Mouse (Mus musculus) liver, postnatal 0 days (tissue): Measurements from ENCODE around the gene AY358078. TPM values are rescaled to one million over a fixed set of nuclear protein-coding genes. Genes with fewer than 3 reads are reported as not detected.
A peak's percentile ranks its signal among the peaks of the same experiment; 100 is the strongest.
"Not testable (repeated sequence)": the region's sequence is repeated elsewhere in the genome, so short reads cannot be mapped to it uniquely, and the experiment has no call there.

Source experiments
- ATAC-seq: fragments of 200-750 bp; cut with Nextera tagmentation; 2 replicates; pipeline ENCODE4 v1.8.0; 2017; ENCODE audit warnings: mild to moderate bottlenecking, moderate library complexity
- DNase-seq: peaks from one replicate; pipeline ENCODE4 v3.0.0-alpha.2; 2016
- H3K27ac ChIP-seq: fragments of 300-500 bp; sonication (generic); 2 replicates; pipeline ENCODE4 v1.5.1; 2014; ENCODE audit warnings: antibody characterized with exemption, moderate library complexity, mild to moderate bottlenecking, low read depth
- H3K27me3 ChIP-seq: fragments of 300-500 bp; sonication (generic); 2 replicates; pipeline ENCODE4 v1.6.1; 2014; ENCODE audit warnings: low read length, control low read depth, mixed read lengths; ENCODE audit not compliant: insufficient read depth
- H3K36me3 ChIP-seq: fragments of 300-500 bp; sonication (generic); replicated peaks from 2 replicates; pipeline ENCODE4 v1.6.1; 2014; ENCODE audit warnings: mild to moderate bottlenecking, control low read depth, low read length, moderate library complexity, mixed read lengths; ENCODE audit not compliant: insufficient read depth
- H3K4me1 ChIP-seq: fragments of 300-500 bp; sonication (generic); 2 replicates; pipeline ENCODE4 v1.6.1; 2014; ENCODE audit warnings: antibody characterized with exemption, mild to moderate bottlenecking, control low read depth; ENCODE audit not compliant: insufficient read depth
- H3K4me2 ChIP-seq: fragments of 300-500 bp; sonication (generic); 2 replicates; pipeline ENCODE4 v1.6.1; 2014; ENCODE audit warnings: low read depth, mild to moderate bottlenecking, low read length, moderate library complexity, mixed read lengths
- H3K4me3 ChIP-seq: fragments of 300-500 bp; sonication (generic); 2 replicates; pipeline ENCODE4 v1.5.1; 2014; ENCODE audit warnings: low read depth, low read length
- H3K9ac ChIP-seq: fragments of 300-500 bp; sonication (generic); replicated peaks from 2 replicates; pipeline ENCODE4 v1.6.1; 2014; ENCODE audit warnings: mild to moderate bottlenecking, moderate library complexity
- H3K9me3 ChIP-seq: fragments of 300-500 bp; sonication (generic); 2 replicates; pipeline ENCODE4 v1.6.1; 2016; ENCODE audit warnings: mild to moderate bottlenecking, control low read depth, low read length, mixed read lengths
- CTCF ChIP-seq: sonication (generic); IDR thresholded peaks from 2 replicates; pipeline ENCODE4 v1.5.1; 2016; ENCODE audit warnings: antibody characterized with exemption, low read depth
- EP300 ChIP-seq: IDR thresholded peaks from 2 replicates; pipeline ENCODE4 v1.6.1; 2016; ENCODE audit warnings: antibody characterized with exemption, low read depth, mild to moderate bottlenecking
- WGBS: fragments of 180-500 bp; shearing (Covaris S2); extraction: QIAGEN DNeasy Blood & Tissue Kit; methylation state at CpG from one replicate; pipeline ENCODE4 v1.1.7; 2014; ENCODE audit not compliant: insufficient replicate concordance; 5-methylcytosine and 5-hydroxymethylcytosine counted together
- microRNA-seq: library from miRNA; unstranded; fragments of <30 nt; microRNA quantifications from one replicate; pipeline ENCODE4, GENCODE M21; 2016
- polyA plus RNA-seq: library from polyadenylated mRNA; unstranded; fragments of >200 nt; fragmentation: Nextera tagmentation; extraction: Ambion mirVana; gene quantifications from 2 replicates; pipeline ENCODE4 v1.2.1, GENCODE M21; 2015

AY358078 gene
- polyA plus RNA-seq, 1 experiment from 2014 or later: not detected

DNA sequence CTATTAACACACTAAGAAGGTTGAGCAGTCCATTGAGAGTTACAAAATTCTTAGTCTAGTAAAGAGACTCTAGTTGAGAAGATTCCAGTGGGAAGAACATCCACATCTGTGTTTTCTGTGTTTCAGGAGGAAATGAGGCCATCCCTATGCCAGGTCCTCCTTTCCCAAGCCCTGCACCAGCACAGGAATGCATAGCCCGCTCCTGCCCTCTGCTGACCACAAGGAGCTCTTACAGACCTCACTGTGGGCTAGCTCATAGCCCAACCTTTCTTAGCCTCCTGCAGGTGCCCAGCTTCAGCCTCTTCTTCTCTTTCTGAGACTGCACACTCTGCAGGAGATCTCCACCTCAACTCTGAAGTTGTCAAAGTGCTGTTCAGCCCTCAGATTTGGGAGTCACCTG, 63.8 kb downstream of the AY358078 start:
- not testable (repeated sequence) for ATAC-seq, H3K27me3 ChIP-seq, DNase-seq, H3K9ac ChIP-seq, H3K9me3 ChIP-seq, H3K4me1 ChIP-seq, H3K27ac ChIP-seq, H3K4me2 ChIP-seq, H3K36me3 ChIP-seq, H3K4me3 ChIP-seq
- TF ChIP-seq CTCF: peak; percentile 51
- WGBS: 19% methylated on average over 1 of the region's 1 CpGs

- Histone ChIP-seq H3K4me3 (no peak overlapping the region), H3K9me3 (no peaks in the 10 kb centered on the region), H3K4me2 (no peak overlapping the region), H3K4me1 (no peaks in the 10 kb centered on the region), H3K27me3 (no peaks in the 10 kb centered on the region), H3K27ac (no peak overlapping the region), H3K36me3 (no peaks in the 10 kb centered on the region), H3K9ac (no peak overlapping the region)
- DNase-seq (no peak), ATAC-seq (peak; percentile 94)
- no peak for TF ChIP-seq EP300
- TF ChIP-seq CTCF: no peak
- 55% methylated on average over 2 of the region's 2 CpGs for WGBS
These were observed 70.9 kb downstream of the AY358078 start for GRCm38 (mm10) chr14:51870756-51871155.

DNA sequence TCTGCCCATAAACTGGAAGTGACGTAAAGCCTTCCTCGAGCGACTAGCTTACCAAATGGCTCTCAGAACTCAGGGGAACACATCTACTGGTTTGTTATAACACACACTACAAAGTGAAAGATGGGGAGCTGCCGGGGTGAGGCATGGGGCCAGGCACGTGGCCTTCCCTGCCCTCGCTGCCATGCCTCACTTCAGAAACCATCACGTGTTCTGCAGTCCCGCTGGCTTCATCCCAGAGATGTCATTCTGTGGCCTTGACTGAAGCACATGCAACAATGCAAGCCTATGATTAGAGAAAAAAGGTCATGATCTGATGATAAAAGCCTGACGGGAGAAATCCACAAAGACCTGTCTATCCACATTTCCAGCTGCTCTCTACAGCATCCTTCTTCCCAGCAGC, 71.9 kb downstream of the AY358078 start:
- DNase-seq (no peak), ATAC-seq (no peak)
- H3K9me3 ChIP-seq: no peaks in the 10 kb centered on the region
- no peak overlapping the region for H3K4me2 ChIP-seq
- H3K4me1 ChIP-seq: no peaks in the 10 kb centered on the region
- H3K4me3 ChIP-seq: no peak overlapping the region
- no peaks in the 10 kb centered on the region for H3K27me3 ChIP-seq
- TF ChIP-seq CTCF: no peak
- no peak for TF ChIP-seq EP300
- H3K9ac ChIP-seq: no peak overlapping the region
- WGBS: 78% methylated on average over 9 of the region's 9 CpGs
- H3K36me3 ChIP-seq: no peaks in the 10 kb centered on the region
- no peak overlapping the region for H3K27ac ChIP-seq

Small RNA genes lying within 50 kb of the gene (microRNA-seq; reads per million reads assigned to microRNA genes)
- gene Gm27375: not detected

Other genes starting within 250 kb of the AY358078 start
- gene Gm5622, start 247.3 kb upstream of the AY358078 start, polyA plus RNA-seq: 0.11 and 0.20 TPM in 2 replicates
- not detected in 2 replicates for gene Gm17175, start 226.0 kb upstream of the AY358078 start, polyA plus RNA-seq
- gene Gm17174, start 207.9 kb upstream of the AY358078 start, polyA plus RNA-seq: not detected in 2 replicates
- not detected in 2 replicates for gene Gm17078, start 188.7 kb upstream of the AY358078 start, polyA plus RNA-seq
- gene Gm4181, start 164.4 kb upstream of the AY358078 start, polyA plus RNA-seq: not detected in 2 replicates
- not detected in 2 replicates for gene Gm17079, start 104.6 kb upstream of the AY358078 start, polyA plus RNA-seq
- gene Gm5800, start 82.9 kb upstream of the AY358078 start, polyA plus RNA-seq: not detected in 2 replicates
- gene Ang4, start 26.5 kb upstream of the AY358078 start, polyA plus RNA-seq: not detected in 2 replicates
- gene Ear6, start 53.7 kb downstream of the AY358078 start, polyA plus RNA-seq: 2.7 and 3.0 TPM in 2 replicates
- gene Mettl17, start 84.8 kb downstream of the AY358078 start, polyA plus RNA-seq: 9.4 and 10.8 TPM in 2 replicates
- gene Slc39a2, start 92.8 kb downstream of the AY358078 start, polyA plus RNA-seq: 0.06 and 0.07 TPM in 2 replicates
- gene Ndrg2, start 114.1 kb downstream of the AY358078 start, polyA plus RNA-seq: 346 and 352 TPM in 2 replicates
- gene Tppp2, start 118.4 kb downstream of the AY358078 start, polyA plus RNA-seq: not detected in 2 replicates
- gene Rnase13, start 122.7 kb downstream of the AY358078 start, polyA plus RNA-seq: not detected in 2 replicates
- 5.8 and 7.2 TPM in 2 replicates for gene Arhgef40, start 184.7 kb downstream of the AY358078 start, polyA plus RNA-seq
- gene Tmem253, start 215.6 kb downstream of the AY358078 start, polyA plus RNA-seq: 0.23 and 0.31 TPM in 2 replicates
- gene Zfp219, start 220.7 kb downstream of the AY358078 start, polyA plus RNA-seq: 8.8 and 9.0 TPM in 2 replicates
- not detected in 2 replicates for gene Olfr221, start 242.4 kb downstream of the AY358078 start, polyA plus RNA-seq